Mouse (Mus musculus): ENCODE data around the gene Ankrd40.

The Ankrd40 gene

DNA sequence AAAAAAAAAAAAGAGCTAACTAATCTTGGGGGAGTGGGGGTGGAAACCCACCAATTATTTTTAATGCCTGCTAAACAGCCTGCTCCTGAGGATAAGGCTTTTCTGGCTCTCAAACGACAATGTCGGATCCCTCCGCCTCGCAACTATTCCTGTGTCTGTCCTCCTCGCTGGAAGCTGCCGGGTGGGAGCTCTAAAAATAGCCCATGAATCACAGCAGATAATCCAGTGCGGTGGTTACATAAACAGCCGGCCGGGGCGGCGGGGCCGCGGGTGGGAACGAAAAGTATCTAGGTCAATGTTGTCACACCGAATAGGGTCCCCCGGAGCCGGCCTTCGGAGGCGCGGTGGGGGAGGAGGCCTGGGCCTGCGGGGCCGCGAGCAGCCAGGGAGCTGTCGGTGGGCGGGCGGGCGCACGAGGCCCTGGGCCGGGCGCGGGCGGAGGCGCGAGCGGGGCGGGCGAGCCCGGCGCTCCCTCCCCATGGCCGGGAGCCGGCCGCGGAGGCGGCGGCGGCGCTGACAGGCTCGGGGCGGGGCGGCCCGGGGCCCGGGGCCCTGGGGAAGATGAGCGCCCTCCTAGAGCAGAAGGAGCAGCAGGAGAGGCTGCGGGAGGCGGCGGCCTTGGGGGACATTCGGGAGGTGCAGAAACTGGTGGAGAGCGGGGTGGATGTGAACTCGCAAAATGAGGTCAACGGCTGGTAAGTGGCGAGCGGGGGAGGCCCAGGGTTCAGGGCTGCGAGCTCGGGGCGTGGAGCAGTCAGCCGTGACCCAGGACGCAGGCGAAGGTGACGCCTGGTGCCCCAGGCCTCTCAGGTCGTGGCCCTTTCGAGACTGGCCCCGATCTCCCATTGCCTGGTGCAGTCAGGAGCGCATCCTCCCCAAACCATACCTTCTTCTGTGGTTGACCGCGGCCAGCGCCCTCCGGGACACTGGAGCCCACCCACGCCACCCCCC, at the start of gene Ankrd40:
Ankrd40 (plus strand) TSS at position 309 of the 951 bp plus-strand sequence.
- DNase-seq: peak; percentile 99

DNA sequence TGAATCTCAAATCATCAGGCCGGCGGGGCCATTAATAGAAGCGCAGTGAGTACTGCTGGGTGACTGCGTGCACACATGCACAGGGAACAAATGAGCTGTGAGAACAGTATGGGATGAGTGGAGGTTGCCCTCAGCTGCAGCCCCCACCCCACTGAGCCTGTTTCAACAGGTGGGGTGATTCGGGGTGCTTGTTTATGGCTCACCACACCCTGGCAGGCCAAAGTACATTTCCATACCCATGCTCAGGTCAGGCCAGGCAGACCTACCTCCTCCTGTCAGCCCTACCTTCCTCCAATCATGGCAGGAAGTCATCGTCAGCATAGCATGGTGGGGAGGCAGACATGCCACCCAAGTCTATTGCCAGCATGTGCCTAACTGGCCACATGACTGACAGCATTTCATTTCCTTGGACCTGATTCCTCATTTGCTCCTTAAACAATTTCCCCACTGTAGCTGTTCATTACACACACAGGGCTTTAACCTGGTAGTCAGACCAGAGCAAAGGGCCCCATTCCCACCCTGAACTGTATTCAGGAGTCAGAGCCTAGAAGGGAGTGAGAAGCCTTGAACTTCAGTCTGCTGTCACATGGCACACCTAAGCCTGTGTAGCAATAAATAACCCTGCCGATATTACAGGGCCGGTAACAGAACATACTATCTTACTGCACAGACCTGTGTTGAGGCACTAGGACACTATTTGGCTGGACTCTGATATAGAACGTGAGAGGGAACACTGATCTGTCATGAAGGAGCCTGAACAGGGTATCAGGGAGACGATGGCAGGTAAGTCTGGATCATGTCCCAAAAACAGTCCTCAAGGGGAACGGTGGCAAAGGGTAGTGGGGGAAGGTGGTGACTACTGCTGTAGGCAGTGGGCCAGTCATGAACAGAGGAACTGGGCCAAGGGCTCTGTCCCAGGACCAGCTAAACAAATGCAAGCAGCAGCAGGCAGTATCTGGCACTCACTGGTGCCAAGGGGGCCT, 46.3 kb upstream of the Ankrd40 start, which contains the start of gene Gm21885:
Gm21885 (plus strand) TSS at position 675 of the 983 bp plus-strand sequence.
- no peak for DNase-seq

DNA sequence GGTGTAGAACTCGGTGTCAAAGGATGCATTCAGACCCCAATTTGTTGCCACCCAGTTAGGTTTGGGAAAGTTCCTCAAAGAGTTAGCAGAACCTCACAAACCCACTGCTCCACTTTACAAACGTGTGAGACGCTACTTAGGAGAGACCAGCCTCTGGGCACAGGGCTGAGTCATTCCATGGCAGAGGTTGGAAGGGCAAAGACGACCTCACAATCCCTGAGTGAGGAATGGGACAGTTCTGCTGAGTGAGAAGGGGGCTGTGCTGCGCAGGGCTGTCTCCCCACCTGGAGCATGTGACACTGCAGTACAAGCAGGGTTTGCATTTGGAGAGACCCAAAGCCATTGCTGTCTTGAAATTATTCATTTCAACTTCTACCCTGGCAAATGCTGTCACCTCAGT, 45.5 kb upstream of the Ankrd40 start:
- DNase-seq: no peak

DNA sequence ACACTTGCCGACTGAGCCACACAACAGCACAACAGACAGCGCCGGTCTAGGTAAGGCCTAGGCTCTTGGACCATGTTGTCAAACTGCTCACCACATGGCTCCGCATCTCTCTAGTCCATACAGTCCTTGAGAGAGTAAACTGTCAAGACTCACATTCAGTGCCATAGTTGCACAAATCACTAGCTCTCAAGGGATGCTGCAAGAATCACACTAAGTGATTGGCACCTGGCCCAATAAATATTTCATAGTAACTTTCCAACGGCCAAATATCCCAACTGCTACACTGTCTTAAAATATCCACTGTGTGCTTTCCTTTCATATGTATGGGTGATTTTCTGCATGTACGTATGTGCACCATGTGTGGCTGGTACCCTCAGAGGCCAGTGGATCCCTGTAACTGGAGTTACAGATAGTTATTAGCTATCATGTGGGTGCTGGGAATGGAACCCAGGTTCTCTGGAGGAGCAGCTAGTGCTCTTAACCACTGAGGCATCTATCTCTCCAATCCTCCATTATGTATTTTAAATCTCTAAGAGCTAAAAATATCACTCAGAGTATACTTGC, 44.2 kb upstream of the Ankrd40 start:
- DNase-seq: no peak

DNA sequence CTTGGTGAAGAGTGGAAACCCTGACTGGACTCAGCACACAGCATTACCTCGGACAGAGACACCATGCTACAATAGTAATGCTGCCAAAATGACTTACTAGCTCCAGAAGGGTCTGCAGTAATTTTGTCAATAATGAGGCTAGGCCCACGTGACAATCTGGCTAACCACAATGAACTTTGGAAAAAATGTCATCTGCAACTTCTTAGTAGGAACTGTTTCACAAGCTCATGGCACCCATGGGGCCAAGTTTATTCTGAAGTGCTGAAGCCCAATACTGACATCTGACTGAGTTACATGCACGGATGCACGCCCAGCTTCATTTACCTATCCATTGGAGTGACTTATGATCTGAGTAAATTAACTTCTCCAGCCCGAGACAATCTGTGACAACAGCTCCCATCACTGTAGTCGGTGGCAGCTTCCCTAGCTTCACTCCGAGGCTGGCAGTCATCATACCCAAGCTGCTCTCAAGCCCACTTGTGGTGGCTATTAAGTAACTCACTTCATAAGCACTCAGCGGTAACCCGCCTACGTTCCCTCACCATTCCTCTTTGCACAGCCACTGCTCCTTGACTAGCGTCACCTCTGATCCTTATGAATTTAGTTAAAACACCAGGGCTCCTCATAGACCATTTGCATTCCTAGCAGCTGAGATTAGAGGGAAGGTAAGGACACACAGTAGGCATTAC, 41.8 kb upstream of the Ankrd40 start:
- DNase-seq: no peak

DNA sequence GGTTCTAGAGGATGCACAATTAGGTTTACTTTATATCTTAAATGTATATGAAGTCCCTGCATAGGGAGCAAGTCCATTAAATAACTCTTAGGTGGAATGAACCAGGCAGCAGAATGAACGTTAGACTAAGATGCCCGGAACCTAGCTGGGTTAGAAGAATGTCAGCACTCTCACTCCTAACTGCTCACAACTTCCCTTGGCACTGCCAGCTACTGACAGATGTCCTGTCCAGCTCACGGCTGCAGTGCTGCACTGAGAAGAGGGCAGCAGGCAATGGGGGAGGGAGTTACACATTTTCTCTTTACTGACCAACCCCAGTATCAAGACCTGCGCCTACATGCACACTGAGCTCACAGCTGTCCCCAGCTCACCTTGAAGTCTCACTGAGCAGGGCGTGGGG, 40.7 kb upstream of the Ankrd40 start:
- no peak for DNase-seq

DNA sequence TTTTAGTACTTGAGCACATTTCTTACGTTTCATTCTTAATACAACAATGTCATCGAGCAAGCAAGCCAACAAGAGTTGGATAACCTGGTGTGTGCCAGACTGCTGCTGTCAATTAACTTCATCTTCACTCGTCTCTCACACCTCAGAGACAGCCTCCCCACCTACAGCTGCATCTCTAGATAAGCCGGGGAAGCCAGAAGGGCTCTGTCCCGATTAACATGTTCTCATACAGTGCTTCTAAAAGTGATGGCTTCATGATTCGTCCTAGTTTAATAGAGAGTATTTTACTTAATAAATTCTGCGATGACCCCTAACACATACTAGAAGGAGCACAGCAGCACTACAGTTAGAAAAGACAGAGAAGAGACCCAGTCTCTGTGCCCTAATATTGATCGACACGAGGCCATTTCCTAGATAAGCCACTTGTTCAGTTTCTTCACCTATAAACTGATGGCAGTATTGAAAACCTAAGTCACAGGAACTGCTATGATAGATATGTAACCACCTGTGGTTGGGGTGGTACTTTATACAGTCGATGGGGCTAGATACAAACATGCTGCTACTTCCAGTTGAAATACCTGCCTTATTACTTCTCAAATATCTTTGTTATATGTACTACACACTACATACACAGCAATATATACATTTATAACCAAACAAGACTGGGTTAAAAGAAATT, 37.6 kb upstream of the Ankrd40 start:
- DNase-seq: no peak

DNA sequence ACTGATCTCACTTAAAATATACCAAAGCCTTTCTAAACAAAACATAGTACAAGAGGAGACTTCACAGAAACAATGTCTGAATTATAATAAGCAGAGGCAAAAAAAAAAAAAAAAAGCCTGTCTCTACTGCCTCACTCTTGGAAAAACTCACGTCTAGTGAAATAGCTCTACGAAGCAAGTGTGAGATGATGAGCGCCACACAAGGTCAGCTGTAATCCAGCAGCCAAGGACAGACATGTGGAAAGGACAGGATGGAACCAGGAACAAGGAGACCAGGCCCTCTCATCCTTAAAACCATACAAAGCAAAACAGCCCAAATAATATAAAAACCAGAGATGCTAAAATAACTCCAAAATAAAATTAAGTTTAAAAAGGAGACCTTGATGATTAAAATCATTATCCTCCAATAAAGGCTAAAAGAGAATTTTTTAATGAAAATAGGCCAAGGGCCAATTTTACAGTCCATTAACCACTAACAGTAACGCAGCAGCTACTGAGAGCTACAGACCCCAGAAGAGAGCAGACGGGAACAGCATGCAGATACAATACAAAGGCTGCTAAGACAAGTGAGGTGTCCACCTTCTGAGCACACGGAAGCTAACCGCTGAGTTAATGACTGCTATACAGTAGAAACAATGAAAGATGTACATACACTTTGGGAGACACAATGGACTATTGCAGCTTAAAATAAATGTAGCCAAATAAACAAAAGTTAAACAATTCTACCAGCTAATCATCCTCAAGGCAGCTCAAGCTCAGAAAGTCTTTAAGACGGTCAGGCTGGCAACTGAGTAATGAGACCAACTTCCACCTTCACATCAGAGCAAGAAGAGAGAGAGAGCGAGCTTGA, 32.6 kb upstream of the Ankrd40 start:
- peak; percentile 56 for DNase-seq

DNA sequence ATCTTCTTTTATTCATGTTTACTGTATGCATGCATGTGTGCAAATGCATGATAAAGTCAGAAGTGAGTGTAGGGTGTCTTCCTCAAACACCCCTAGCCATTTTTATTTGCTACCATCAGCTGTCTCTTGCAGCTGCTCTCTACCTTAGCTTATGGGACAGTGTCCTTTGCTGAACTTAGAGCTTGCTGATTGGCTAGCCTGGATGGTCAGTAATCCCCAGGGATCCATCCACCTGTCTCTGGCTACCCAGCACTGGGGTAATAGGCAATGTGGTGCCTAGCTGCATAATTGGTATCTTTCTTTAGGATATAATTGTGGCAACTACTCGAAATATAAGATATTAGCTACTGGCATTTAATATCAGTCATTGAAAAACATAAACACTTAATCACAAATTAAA, 15.1 kb upstream of the Ankrd40 start:
- peak; percentile 16 for DNase-seq

DNA sequence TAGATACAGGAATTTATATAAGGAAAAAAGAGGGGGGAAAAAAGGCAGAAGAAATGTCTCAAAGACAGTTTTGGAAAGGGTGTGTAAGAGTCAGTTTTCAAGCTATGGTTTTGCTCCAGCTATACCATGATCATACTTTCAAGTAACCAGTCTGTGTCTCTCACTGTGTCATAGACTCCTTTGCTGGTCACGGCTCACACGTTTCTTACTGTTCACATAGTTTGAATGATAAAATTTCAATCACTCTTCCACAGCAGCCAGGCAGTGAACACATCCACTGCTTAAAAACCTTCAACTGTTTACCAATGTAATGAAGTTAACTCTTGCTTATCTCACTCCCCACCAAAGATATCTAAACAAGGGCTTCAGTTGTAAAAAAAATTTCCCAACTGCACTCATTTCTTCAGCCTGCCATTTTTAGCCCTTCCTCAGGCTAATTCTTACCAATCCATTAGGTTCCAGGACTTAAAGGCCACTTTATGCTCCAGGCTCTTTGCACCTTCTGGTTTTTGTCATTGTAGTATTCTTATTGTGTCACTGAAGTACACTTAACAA, 13.6 kb upstream of the Ankrd40 start:
- DNase-seq: no peak

DNA sequence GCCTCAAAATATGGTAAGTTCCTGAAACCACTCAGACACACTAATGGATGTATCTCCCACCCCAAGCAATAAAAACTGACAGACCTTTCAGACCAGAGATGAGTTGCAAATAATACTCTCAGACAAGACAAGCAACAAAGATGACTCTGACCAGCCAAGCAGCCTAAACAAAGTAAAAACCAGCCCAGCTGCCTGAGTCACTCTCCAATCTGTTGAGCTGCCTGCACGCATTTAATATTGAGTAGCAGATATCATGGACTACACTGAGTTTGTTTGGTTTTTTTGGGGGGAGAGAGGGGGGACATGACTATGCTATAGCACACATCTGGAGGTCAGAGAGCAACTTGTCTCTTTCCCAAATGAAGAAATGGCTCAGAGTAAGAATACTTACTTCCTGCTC, 12.5 kb upstream of the Ankrd40 start:
- no peak for DNase-seq

DNA sequence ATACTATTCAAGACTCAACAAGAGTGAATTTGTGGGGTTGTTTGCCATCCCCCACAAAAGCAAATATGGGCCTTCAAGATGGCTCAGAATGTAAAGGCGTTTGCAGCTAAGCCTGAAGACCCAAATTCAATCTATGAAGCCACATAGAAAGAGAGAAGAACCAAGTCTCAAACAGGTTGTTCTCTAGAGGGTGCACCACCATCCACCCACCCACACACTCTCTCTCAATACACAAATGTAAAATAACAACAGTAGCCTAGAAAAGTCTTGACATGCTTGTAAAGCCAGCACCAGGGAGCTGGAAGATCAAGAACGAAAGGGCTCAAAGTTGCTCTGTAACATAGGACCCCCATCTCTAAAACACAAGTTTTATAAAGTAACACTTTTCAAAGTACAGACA, 11.3 kb upstream of the Ankrd40 start:
- no peak for DNase-seq

DNA sequence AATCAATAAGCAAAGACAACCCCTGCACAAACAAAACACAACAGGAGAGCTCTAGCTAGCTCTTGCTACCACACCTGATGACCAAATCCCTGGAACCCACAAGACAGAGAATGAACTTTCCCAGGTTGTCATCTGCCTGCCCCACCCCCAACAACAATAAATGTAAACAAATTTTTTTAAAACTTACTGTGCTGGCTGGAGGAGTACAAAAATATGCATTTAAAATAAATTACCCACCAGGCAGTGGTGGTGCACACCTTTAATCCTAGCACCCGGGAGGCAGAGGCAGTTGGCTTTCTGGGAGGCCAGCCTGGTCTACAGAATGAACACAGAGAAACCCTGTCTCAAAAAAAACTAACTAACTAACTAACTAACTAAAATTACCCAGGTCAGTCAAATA, 10.8 kb upstream of the Ankrd40 start:
- no peak for DNase-seq

DNA sequence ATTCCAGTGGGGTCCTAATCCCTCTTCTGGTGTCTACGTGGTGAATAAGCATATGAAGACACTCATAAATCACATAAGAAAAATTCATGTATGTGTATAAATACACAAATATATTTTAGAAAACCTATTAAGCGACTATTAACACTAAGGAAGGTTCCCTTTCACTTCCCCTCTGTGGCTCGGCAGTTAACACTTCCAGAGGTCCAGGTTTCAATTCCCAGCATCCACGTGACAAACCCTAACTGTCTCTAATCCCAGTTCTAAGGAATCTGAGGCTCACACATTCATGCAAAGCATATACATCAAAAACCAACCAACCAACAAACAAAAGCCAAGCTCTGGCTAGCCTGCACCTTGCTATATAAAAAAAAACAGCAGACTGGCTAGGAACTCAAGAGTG, 10.3 kb upstream of the Ankrd40 start:
- DNase-seq: no peak

DNA sequence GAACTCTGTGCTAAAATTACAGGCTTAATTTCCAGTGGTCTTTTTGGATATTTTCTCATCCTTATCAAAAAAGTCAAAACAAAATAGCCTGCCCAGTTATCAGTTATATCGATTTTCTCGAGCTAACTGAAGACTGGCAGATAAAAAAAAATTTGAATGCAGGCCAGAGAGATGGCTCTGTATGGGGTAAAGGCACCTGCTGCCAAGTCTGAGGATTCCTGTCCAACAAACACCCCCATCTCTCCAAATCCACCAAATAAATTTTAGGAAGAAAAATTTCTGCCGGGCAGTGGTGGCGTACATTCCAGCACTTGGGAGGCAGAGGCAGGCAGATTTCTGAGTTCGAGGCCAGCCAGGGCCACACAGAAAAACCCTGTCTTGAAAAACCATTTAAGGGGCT, 9.7 kb upstream of the Ankrd40 start:
- DNase-seq: no peak

DNA sequence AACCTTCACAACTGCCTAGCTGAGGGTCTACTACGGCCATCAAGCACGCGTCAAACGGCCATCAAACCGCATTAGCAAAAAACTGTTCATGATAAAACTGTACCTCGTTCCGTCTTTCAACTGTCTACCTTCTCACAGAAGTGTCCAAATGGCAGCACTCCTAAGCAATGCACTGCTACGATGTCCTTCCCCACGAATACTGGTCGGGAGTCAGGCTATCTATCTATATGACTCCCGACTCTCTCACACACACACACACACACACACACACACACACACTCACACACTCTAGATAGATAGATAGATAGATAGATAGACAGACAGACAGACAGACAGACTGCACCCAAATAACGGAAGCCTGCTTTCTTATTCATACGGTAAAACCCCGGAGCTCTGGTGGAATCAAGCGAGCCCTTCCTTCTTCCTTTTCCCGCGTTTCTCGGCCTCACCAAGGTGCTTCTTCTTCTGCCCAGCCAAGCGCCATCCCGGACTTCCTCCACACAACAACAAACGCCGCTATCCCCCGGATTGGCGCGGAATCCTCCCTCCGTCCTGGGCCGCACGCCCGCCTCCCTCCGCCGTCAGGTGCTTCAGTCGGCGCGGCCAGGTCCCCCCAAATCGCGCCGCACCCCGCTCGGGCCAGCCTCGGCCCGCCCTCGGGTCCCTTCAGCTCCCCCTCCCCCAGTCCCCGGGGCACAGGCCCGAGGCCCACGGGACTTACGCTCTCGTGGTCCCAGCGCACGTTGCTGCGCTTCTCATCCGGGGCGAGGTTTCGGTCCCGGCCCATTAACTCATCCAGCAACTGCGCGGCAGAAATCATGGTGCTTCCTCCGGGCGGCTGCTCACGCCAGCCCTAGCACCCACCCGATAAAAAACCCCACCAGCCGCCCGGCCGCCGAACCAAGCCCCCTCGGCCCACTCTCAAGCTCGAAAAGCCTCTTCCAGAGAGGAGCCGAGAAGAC, 6.6 kb upstream of the Ankrd40 start:
- no peak for DNase-seq

DNA sequence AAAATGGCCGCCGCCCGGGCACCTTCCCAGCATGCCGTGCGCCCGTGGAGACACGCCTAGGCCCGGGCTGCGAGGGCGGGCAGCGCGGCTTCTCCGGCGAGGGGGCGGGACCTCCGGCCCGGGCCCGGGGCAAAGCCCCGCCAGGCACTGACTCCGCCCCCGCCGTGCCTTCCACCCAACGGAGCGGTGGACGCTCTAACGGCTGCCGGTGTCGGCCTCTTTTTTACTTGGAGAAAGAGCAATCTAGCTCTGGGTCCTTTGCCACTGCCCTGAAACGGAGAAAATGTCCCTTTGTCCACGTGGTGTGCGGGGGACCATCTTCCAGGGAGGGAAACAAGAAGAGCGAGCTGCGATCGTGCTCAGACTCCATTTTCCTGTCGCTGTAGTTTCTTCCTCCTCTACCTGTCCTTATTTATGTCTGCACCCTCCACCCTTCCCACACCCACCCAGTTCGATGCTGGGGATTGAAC, 5.8 kb upstream of the Ankrd40 start, which contains the start of gene Luc7l3:
Luc7l3 (minus strand) TSS at position 58 of the 470 bp plus-strand sequence.
- peak; percentile 96 for DNase-seq

DNA sequence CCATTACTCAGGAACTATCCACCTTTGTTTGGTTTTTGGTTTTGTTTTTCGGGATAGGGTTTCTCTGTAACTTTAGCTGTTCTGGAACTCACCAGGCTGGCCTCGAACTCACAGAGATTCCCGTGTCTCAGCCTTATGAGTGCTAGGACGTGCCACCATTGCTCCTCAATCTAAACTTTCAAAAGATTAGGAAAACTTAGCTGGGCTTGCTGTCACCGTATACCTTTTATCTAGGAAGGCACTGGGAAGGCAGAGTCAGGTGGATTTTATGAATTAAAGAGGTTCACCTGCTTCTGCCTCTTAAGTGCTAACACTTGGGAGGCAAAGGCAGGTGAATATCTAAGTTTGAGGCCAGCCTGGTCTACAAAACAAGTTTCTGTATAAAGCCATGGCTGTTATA, 5.2 kb upstream of the Ankrd40 start:
- DNase-seq: no peak
